Mouse (Mus musculus) stomach, postnatal 0 days (tissue): ENCODE measurements around the gene Kcnh4. TPM values are rescaled to one million over a fixed set of nuclear protein-coding genes. Genes with fewer than 3 reads are reported as not detected.

Source experiments
- ATAC-seq: fragments of 200-750 bp; cut with Nextera tagmentation; 2 replicates; pipeline ENCODE4 v1.8.0; 2017; ENCODE audit not compliant: low FRiP score, low TSS enrichment
- DNase-seq: peaks from one replicate; pipeline ENCODE4 v3.0.0-alpha.2; 2016; ENCODE audit warnings: low spot score
- H3K27ac ChIP-seq: fragments of 300-500 bp; sonication (generic); replicated peaks from 2 replicates; pipeline ENCODE4 v1.5.1; 2014; ENCODE audit warnings: mild to moderate bottlenecking, control low read depth
- H3K27me3 ChIP-seq: fragments of 300-500 bp; sonication (generic); 2 replicates; pipeline ENCODE4 v1.6.1; 2014; ENCODE audit warnings: low read length; ENCODE audit not compliant: control insufficient read depth, insufficient read depth
- H3K36me3 ChIP-seq: fragments of 300-500 bp; sonication (generic); 2 replicates; pipeline ENCODE4 v1.6.1; 2014; ENCODE audit warnings: low read length, mixed read lengths; ENCODE audit not compliant: control insufficient read depth, insufficient read depth
- H3K4me1 ChIP-seq: fragments of 300-500 bp; sonication (generic); replicated peaks from 2 replicates; pipeline ENCODE4 v1.6.1; 2014; ENCODE audit warnings: antibody characterized with exemption; ENCODE audit not compliant: control insufficient read depth, insufficient read depth
- H3K4me2 ChIP-seq: fragments of 300-500 bp; sonication (generic); replicated peaks from 2 replicates; pipeline ENCODE4 v1.6.1; 2014; ENCODE audit warnings: low read depth, mild to moderate bottlenecking, control low read depth, moderate library complexity
- H3K4me3 ChIP-seq: fragments of 300-500 bp; sonication (generic); 2 replicates; pipeline ENCODE4 v1.5.1; 2014; ENCODE audit warnings: low read depth, low read length, control low read depth
- H3K9ac ChIP-seq: fragments of 300-500 bp; sonication (generic); 2 replicates; pipeline ENCODE4 v1.6.1; 2014; ENCODE audit warnings: mild to moderate bottlenecking, low read length, control low read depth, mixed read lengths
- H3K9me3 ChIP-seq: fragments of 300-500 bp; sonication (generic); 2 replicates; pipeline ENCODE4 v1.6.1; 2016; ENCODE audit warnings: low read length; ENCODE audit not compliant: control insufficient read depth
- CTCF ChIP-seq: IDR thresholded peaks from 2 replicates; pipeline ENCODE4 v1.5.1; 2016; ENCODE audit warnings: antibody characterized with exemption, low read depth, mild to moderate bottlenecking, moderate library complexity
- EP300 ChIP-seq: optimal IDR thresholded peaks from 2 replicates; pipeline ENCODE3; 2016; ENCODE audit warnings: antibody characterized with exemption
- WGBS: fragments of 180-500 bp; shearing (Covaris S2); extraction: QIAGEN DNeasy Blood & Tissue Kit; methylation state at CpG from one replicate; pipeline ENCODE4 v1.1.7; 2014; 5-methylcytosine and 5-hydroxymethylcytosine counted together
- polyA plus RNA-seq: library from polyadenylated mRNA; unstranded; fragments of >200 nt; fragmentation: Nextera tagmentation; extraction: Ambion mirVana; gene quantifications from 2 replicates; pipeline ENCODE4 v1.2.1, GENCODE M21; 2015

Kcnh4 gene
- polyA plus RNA-seq, 1 experiment from 2014 or later = 0.06 TPM

GRCm38 (mm10) chr11:100774261-100774660 lies 14.5 kb upstream of the Kcnh4 start:
- H3K9me3 ChIP-seq = no peaks in the 10 kb centered on the region
- no peak for DNase-seq
- no peak overlapping the region for H3K4me2 ChIP-seq
- H3K9ac ChIP-seq = no peak overlapping the region
- no peak overlapping the region for H3K4me3 ChIP-seq
- H3K36me3 ChIP-seq = no peaks in the 10 kb centered on the region; the same call in 1 of the 2 replicates
- 76% methylated on average over 4 of the region's 4 CpGs for WGBS
- no peak for ATAC-seq
- H3K4me1 ChIP-seq = 0 out of 2 replicates have a peak, but pooled peaks cover 3% of the 10 kb centered on the region
- no peaks in the 10 kb centered on the region for H3K27me3 ChIP-seq
- H3K27ac ChIP-seq = no peak overlapping the region
- no peak for TF ChIP-seq EP300
- no peak for TF ChIP-seq CTCF

GRCm38 (mm10) chr11:100770646-100771408 lies 11.1 kb upstream of the Kcnh4 start, which contains the start of gene Ghdc:
Ghdc (minus strand) TSS chr11:100770957.
- TF ChIP-seq CTCF (no peak), EP300 (no peak)
- peak within 1 kb of the TSS; percentile 70 for H3K9ac ChIP-seq
- peak within 1 kb of the TSS; percentile 45; the same call in 1 of the 2 replicates for H3K27ac ChIP-seq
- 0 out of 2 replicates have a peak, but pooled peaks cover 3% of the 10 kb centered on the region for H3K4me1 ChIP-seq
- H3K4me3 ChIP-seq = peak within 1 kb of the TSS; percentile 63
- 12% methylated on average over 17 of the region's 17 CpGs for WGBS
- H3K27me3 ChIP-seq = no peaks in the 10 kb centered on the region
- DNase-seq (peak; percentile 90), ATAC-seq (peak; percentile 65)
- H3K9me3 ChIP-seq = no peaks in the 10 kb centered on the region
- peak within 1 kb of the TSS; percentile 59 for H3K4me2 ChIP-seq
- no peaks in the 10 kb centered on the region for H3K36me3 ChIP-seq

- Histone ChIP-seq H3K4me1 (0 out of 2 replicates have a peak, but pooled peaks cover 3% of the 10 kb centered on the region), H3K4me3 (peak overlapping the region; percentile 63), H3K9me3 (no peaks in the 10 kb centered on the region), H3K27ac (no peak overlapping the region), H3K36me3 (no peaks in the 10 kb centered on the region), H3K27me3 (no peaks in the 10 kb centered on the region), H3K9ac (0 out of 2 replicates have a peak overlapping the region, but pooled peaks have one; percentile 31), H3K4me2 (peak overlapping the region; percentile 59)
- 48% methylated on average over 6 of the region's 6 CpGs for WGBS
- peak; percentile 16; the same call in 1 of the 2 replicates for ATAC-seq
- TF ChIP-seq CTCF (peak; percentile 24), EP300 (no peak)
- no peak for DNase-seq
Observed at GRCm38 (mm10) chr11:100769980-100770379, 10.2 kb upstream of the Kcnh4 start.

GRCm38 (mm10) chr11:100767871-100768270 lies 8.1 kb upstream of the Kcnh4 start:
- Histone ChIP-seq H3K27ac (no peak overlapping the region), H3K4me3 (no peak overlapping the region), H3K9me3 (no peaks in the 10 kb centered on the region), H3K4me2 (no peak overlapping the region), H3K27me3 (no peaks in the 10 kb centered on the region), H3K36me3 (no peaks in the 10 kb centered on the region), H3K4me1 (0 out of 2 replicates have a peak, but pooled peaks cover 3% of the 10 kb centered on the region), H3K9ac (no peak overlapping the region)
- 93% methylated on average over 5 of the region's 5 CpGs for WGBS
- no peak for TF ChIP-seq CTCF
- no peak for TF ChIP-seq EP300
- DNase-seq (no peak), ATAC-seq (no peak)

GRCm38 (mm10) chr11:100766726-100767125 lies 7.0 kb upstream of the Kcnh4 start:
- no peak overlapping the region for H3K4me2 ChIP-seq
- H3K9ac ChIP-seq = no peak overlapping the region
- H3K27ac ChIP-seq = no peak overlapping the region
- TF ChIP-seq CTCF = no peak
- no peak for TF ChIP-seq EP300
- H3K4me1 ChIP-seq = 0 out of 2 replicates have a peak, but pooled peaks cover 6% of the 10 kb centered on the region
- WGBS = 80% methylated on average over 9 of the region's 9 CpGs
- no peaks in the 10 kb centered on the region for H3K9me3 ChIP-seq
- no peaks in the 10 kb centered on the region for H3K27me3 ChIP-seq
- no peak for ATAC-seq
- H3K4me3 ChIP-seq = no peak overlapping the region
- no peaks in the 10 kb centered on the region for H3K36me3 ChIP-seq
- DNase-seq = no peak

- Histone ChIP-seq H3K4me3 (peak within 1 kb of the TSS; percentile 44), H3K9ac (0 out of 2 replicates have a peak within 1 kb of the TSS, but pooled peaks have one; percentile 50), H3K36me3 (no peaks in the 10 kb centered on the region), H3K9me3 (no peaks in the 10 kb centered on the region), H3K4me2 (peak within 1 kb of the TSS; percentile 62), H3K27ac (no peak within 1 kb of the TSS), H3K27me3 (peaks cover 4% of the 10 kb centered on the region; the same call in 1 of the 2 replicates), H3K4me1 (0 out of 2 replicates have a peak, but pooled peaks cover 6% of the 10 kb centered on the region)
- 90% methylated on average over 7 of the region's 7 CpGs for WGBS
- TF ChIP-seq EP300 (no peak), CTCF (no peak)
- DNase-seq (no peak), ATAC-seq (no peak)
Observed at GRCm38 (mm10) chr11:100762831-100763230, 3.1 kb upstream of the Kcnh4 start, which contains the start of gene Hcrt. Hcrt (minus strand) TSS chr11:100762931.
